Mouse (Mus musculus) gastrocnemius, postnatal 10 days (tissue): Measurements from ENCODE around the gene Stx3. TPM values are rescaled to one million over a fixed set of nuclear protein-coding genes. Genes with fewer than 3 reads are reported as not detected.

Experiments used
- DNase-seq: peaks from one replicate; pipeline ENCODE4 v3.0.0; 2021; ENCODE audit warnings: mixed read lengths
- total RNA-seq, 2 experiments: library from RNA; stranded (reverse); gene quantifications; 2 replicates each; pipeline ENCODE4 v1.2.3; 2021

Gene Stx3
- total RNA-seq, 2 experiments from 2014 or later, result 2.0 to 2.4 TPM

- no peak for DNase-seq
These were observed 11.4 kb downstream of the Stx3 start for GRCm38 (mm10) chr19:11807822-11808221.

- DNase-seq, result no peak
These were observed 12.0 kb downstream of the Stx3 start for GRCm38 (mm10) chr19:11807251-11807650.

DNA sequence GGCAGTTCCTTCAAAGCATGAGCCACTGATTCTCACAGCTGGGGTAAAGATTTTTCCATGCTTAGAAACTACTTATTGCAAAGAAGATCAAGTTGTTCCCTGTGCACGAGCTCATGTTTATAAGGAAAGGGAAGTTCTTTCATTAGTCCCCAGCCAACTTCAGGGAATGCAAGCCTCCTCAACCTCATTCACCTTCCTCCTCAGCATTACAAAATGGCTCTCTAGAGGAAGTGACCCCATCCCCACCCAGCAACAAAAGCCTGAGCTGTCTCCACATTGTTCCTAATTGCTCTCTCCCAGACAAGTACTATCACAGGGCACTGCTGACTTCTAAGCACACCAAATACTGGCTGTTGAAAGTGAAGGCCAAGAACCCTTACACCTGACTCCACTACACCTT lies 14.8 kb downstream of the Stx3 start:
- no peak for DNase-seq

GRCm38 (mm10) chr19:11800531-11801315 lies 18.5 kb downstream of the Stx3 start:
- no peak for DNase-seq

DNA sequence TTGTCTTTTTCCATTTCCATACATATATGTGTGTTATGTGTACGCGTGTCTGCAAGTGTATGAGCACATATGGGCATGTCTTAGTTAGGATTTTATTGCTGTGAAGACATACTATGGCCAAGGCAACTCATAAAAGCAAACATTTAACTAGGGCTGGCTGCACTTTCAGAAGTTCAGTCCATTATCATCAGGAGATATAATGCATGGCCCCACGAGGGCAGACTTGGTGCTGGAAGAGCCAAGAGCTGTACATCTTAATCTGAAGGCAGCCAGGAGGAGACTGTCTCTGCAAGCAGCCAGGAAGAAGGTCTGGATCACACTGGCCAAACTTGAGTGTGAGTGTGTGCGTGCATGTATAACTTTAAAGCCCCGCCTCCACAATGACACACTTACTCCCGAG lies 24.8 kb downstream of the Stx3 start:
- DNase-seq, result no peak

DNA sequence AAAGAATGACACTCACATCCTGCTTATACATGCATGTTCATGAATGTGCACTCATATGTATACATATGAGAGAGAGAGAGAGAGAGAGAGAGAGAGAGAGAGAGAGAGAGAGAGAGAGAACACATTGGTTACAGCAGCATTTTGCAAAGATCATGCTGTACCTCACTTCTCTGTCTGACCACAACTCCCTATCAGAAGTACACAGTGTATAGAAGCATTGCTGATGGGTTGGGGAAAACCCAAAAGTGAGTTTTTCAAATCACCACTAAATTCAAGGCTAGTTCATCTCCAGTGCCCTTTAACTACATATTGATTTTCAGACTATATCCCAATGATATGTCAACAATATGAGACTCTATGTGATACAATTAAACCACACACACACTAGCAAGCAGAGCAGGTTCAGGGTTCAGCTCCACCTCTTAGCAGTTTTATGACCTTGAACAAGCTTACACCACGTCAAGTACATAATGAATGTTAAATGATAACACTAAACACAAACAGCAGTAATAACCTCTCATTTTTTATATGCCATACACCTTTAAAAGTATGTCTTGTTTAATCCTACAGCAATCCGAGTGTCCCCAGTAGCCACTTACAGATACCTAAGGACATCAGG lies 25.4 kb downstream of the Stx3 start:
- no peak for DNase-seq

DNA sequence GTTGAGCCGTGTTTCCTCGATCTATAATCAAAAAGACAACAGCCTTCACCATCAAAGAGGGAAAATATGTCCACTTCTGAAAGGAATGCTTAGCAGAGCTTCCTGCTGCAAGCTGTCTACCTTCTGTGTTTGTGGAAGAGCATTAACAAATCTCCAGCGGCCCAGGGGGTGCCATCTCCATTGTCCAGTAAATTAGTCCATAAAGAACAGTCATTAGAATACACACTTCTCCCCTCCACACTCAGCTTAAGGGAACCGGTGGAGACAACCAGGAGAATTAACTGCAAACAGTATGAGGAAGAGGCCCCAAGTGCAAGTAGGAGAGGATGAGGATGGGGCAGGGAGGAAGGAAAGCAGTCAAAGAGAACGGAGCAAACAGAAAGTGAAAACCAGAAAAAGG lies 27.4 kb downstream of the Stx3 start:
- no peak for DNase-seq

- no peak for DNase-seq
These were observed 30.3 kb downstream of the Stx3 start for GRCm38 (mm10) chr19:11788876-11789275.

- DNase-seq, result no peak
These were observed 31.4 kb downstream of the Stx3 start for GRCm38 (mm10) chr19:11787826-11788225.

DNA sequence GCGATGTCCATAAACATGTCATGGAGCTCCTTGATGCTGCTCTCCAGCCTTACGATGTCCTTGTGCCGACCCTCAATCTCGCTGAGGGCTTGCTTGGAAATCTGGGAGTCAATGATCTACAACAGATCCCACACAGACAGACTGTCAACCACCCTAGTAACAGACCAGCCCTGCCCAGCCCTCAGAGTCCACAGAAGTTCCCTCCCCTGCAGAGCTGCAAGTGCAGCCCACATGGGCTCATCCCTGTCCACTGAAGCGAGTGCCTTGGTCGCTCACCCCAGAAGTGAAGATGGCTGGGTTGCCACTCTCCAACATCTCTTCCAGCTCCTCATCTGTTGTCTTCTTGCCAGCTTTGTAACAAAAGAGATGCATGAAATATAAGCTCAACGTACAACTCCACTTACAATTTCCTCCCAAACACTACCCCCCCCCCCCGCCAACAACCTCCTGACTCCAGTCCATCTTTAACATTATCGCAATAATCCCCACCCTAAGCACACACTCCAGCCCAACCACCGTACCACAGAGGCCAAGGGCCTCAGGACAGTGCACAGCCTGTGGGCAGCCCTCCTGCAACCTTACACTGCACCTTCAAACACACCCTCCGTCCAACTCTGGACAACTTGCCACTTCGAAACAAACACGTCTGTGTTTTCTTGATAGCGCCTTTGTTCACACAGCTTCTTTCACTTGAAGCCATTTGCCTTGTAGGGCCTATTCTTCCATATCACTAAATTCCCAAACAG lies 33.6 kb downstream of the Stx3 start:
- no peak for DNase-seq

DNA sequence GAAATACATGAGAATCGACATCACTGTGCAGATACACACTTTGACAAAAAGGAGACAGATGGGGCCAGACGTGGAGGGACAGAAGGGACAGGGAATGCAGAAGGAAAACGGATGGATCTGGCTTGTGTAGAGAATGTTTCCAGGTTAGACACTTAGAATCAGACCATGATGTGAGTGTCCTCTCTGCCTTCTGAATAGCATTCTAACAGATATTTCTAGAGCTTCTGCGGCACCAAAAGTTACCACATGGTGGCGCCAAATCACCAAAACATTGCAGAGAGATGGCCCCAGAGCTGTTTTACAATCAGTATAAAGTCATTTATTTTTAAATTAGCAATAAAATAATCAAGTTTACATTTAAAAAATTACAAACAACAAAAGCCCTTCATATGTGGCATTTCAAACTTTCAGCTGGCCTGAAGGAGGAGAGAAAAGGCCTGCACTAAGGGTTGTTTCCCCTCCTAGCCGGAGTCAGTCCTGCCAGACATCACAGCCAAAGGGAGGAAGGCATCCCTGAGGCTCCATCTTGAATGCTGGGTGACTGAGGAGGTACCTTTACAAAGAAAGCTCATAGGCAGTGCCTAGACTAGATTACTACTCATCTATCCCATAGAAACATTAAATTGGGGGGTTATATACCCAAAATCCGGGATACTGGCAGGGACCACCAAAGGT lies 41.9 kb downstream of the Stx3 start:
- DNase-seq, result peak; percentile 66

DNA sequence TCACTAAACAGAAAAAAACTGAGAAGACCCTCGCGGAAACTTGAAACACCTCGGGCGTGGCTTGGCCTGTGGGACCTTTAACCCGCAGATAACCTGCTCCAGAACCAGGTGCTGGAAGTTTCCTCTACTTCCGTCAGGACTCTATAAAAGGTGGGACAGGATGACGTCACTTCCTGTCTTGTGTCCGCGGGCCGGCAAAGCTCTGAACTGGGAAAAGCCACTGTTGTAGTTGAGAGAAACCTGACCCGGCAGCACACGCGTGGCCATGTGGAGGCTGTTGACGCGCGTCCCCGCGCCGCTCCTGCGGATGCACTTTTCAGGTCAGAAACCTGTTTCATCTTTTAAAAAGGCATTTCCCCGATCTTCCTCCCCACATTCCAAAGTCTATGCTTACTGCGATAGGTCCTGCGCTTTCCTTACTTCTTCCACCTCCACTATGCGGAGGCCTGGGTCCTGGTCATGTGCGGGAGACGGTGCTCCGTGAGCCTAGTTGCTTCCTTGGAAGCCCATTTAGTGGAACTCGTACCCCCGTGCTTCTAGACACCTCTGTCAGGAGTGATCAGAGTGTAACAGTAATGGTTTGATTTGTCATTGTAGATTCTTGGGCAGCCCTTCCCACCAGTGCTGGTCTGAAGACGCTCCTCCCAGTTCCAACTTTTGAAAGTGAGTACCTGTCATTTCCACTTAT lies 48.9 kb downstream of the Stx3 start, which contains the start of gene Mrpl16:
Gene Mrpl16, plus strand, starts transcription at position 187 of the 688 bp plus-strand sequence.
- DNase-seq, result peak; percentile 79

- DNase-seq, result no peak
These were observed 49.8 kb downstream of the Stx3 start for GRCm38 (mm10) chr19:11769257-11769920.

GRCm38 (mm10) chr19:11768163-11768562 lies 51.0 kb downstream of the Stx3 start:
- no peak for DNase-seq

DNA sequence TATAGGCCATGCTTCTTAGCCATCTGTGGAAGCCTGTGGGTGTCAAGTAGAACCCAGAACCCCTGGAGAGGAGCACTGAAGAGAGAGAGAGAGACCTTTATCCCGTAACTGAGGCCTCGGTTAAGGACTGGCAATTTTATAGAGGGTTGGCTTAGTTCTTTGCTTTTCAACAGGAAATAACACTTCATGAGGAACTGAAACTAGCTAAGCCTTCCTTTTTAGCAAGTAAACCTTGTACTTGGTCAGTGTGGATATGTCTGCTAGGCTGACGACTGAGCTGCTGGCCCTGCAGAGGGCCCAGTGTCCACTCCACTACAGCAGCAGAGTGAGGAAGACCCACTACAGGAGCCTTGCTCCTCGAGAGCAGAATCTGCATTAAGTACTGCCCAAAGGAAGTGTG lies 52.8 kb downstream of the Stx3 start:
- DNase-seq, result no peak

- DNase-seq, result no peak
These were observed 54.1 kb downstream of the Stx3 start for GRCm38 (mm10) chr19:11765059-11765458.

DNA sequence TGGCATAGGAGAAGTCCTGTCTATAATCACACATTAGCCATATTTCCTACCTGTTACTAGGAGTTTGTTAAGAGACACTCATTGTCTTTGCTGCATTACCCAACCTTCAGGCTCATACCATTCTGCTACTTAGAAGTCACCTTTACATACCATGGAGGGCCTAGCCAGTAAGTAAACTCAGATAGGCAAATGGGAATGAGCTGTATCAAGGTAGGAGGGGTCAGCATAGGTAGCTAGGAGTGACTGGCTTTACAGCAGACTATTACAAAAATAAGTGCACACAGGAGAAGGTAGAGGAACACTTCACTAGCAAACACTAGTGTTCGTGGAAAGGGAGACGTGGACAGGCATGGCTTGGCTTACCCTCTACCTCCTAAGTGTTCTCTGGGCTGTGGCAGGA lies 71.9 kb downstream of the Stx3 start, which contains the start of gene Gif:
Gene Gif, plus strand, starts transcription at position 257 of the 400 bp plus-strand sequence.
- no peak for DNase-seq

- DNase-seq, result no peak
These were observed 73.5 kb downstream of the Stx3 start for GRCm38 (mm10) chr19:11745680-11746079.

GRCm38 (mm10) chr19:11736455-11736854 lies 82.7 kb downstream of the Stx3 start:
- no peak for DNase-seq

GRCm38 (mm10) chr19:11730278-11730677 lies 88.9 kb downstream of the Stx3 start:
- DNase-seq, result no peak

GRCm38 (mm10) chr19:11727304-11727703 lies 91.9 kb downstream of the Stx3 start:
- DNase-seq, result no peak
